Mouse (Mus musculus) spleen, postnatal 0 days (tissue): ENCODE data around the gene Eomes. TPM values are rescaled to one million over a fixed set of nuclear protein-coding genes. Genes with fewer than 3 reads are reported as not detected.

Source experiments
- polyA plus RNA-seq: library from polyadenylated mRNA; unstranded; fragments of >200 nt; fragmentation: Nextera tagmentation; extraction: Ambion mirVana; gene quantifications from 2 replicates; pipeline ENCODE4 v1.2.1, GENCODE M21; 2015

Gene Eomes
- polyA plus RNA-seq, result 0.14 and 0.30 TPM in 2 replicates

DNA sequence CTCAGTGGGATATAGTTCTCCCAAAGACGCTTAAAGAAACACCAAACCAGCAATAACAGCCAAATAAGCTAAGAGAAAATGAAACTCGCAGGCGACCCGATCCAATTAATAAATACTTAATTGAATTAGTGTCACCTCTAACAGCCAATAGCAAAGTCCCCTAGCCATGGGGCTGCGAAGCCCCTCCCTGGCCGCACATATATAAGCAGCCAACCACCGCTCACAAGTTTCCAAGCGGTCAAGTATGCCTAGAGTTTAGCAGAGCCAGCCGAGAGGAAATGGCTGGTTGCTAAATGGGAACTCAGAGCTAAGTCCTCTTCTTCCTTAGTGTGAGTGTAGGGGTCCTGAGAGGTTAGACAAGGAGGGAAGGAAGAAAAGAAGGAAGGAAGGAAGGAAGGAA is at the start of gene Eomes:
Gene Eomes, plus strand, starts transcription at position 252 of the 400 bp plus-strand sequence.

DNA sequence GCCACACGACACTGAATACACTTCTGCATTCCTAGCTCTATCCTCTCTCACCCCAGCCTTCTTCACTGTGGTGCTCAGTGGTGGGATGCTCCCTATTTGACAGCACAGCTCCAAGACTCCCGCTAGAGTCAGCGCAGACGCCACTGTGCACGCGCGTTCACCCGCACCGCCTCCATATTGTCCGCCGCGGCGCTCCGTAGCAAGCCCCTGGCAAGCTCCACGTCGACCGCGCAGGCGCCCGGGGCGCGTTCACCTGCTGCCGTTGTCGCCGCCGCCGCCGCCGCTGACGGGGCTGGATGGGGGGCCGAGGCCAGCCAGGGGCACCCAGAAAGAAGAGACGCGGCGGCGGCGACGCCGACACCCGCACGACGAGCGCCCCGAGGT is 28.0 kb downstream of the Eomes start, which contains the start of gene Golga4:
Gene Golga4, plus strand, starts transcription at position 248 of the 384 bp plus-strand sequence.

Other genes with a start within 250 kb of the Eomes start
- gene Golga4, start 28.1 kb downstream of the Eomes start, polyA plus RNA-seq, result 14.7 and 20.6 TPM in 2 replicates
- gene Itga9, start 128.5 kb downstream of the Eomes start, polyA plus RNA-seq, result 8.4 and 10.5 TPM in 2 replicates